Mouse (Mus musculus) intestine, embryonic 15.5 days (tissue): ENCODE results near the gene Thbs1. TPM values are rescaled to one million over a fixed set of nuclear protein-coding genes. Genes with fewer than 3 reads are reported as not detected.
A peak's percentile ranks its signal among the peaks of the same experiment; 100 is the strongest.

Experiments
- ATAC-seq: fragments of 200-750 bp; cut with Nextera tagmentation; 2 replicates; pipeline ENCODE4 v1.8.0; 2017; ENCODE audit warnings: moderate TSS enrichment, moderate library complexity
- H3K27ac ChIP-seq: fragments of 300-500 bp; sonication (generic); 2 replicates; pipeline ENCODE4 v1.5.1; 2015; ENCODE audit warnings: mild to moderate bottlenecking, inconsistent platforms
- H3K27me3 ChIP-seq: fragments of 300-500 bp; sonication (generic); replicated peaks from 2 replicates; pipeline ENCODE4 v1.6.1; 2015; ENCODE audit warnings: inconsistent platforms
- H3K36me3 ChIP-seq: fragments of 300-500 bp; sonication (generic); 2 replicates; pipeline ENCODE4 v1.6.1; 2015; ENCODE audit warnings: inconsistent platforms
- H3K4me1 ChIP-seq: fragments of 300-500 bp; sonication (generic); replicated peaks from 2 replicates; pipeline ENCODE4 v1.6.1; 2015; ENCODE audit warnings: inconsistent platforms
- H3K4me2 ChIP-seq: fragments of 300-500 bp; sonication (generic); replicated peaks from 2 replicates; pipeline ENCODE4 v1.6.1; 2015; ENCODE audit warnings: mild to moderate bottlenecking, inconsistent platforms
- H3K4me3 ChIP-seq: fragments of 300-500 bp; sonication (generic); replicated peaks from 2 replicates; pipeline ENCODE4 v1.5.1; 2015; ENCODE audit warnings: inconsistent platforms
- H3K9ac ChIP-seq: fragments of 300-500 bp; sonication (generic); 2 replicates; pipeline ENCODE4 v1.6.1; 2015; ENCODE audit warnings: inconsistent platforms
- H3K9me3 ChIP-seq: fragments of 300-500 bp; sonication (generic); 2 replicates; pipeline ENCODE4 v1.6.1; 2016; ENCODE audit warnings: inconsistent platforms
- WGBS: fragments of 180-500 bp; shearing (Covaris S2); methylation state at CpG from one replicate; pipeline ENCODE4 v1.1.7; 2015; 5-methylcytosine and 5-hydroxymethylcytosine counted together
- polyA plus RNA-seq: library from polyadenylated mRNA; unstranded; fragments of >200 nt; fragmentation: Nextera tagmentation; extraction: Ambion mirVana; gene quantifications from 2 replicates; pipeline ENCODE4 v1.2.1, GENCODE M21; 2015

Gene Thbs1
- polyA plus RNA-seq, 1 experiment from 2014 or later = 23.6 TPM

DNA sequence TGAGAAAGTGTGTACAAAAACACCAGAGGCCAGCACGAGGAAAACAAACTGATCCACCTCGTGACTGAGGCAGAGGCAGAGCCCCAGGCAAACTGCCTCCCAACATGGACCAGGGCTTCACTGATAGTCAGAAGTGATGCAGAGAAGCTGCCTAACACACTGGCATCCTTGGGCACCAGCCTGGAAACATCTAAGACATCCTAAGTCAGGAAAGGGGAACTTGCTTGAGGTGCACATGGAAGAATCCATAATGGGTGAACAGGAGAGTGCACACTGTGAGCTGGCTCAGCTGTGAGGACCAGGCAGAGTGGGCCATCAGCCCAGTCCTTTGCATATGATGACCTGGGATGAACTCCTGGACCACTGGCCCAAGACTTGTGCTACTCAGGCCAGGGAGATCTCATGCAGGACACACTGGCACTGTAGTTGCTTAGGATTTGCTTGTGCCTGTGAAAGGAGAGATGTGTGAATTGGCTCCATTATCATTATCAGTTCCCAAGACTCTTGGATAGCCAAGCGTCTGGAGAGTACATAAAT is 5.1 kb downstream of the Thbs1 start:
- no peak overlapping the region for H3K27ac ChIP-seq
- no peaks in the 10 kb centered on the region for H3K9me3 ChIP-seq
- no peaks in the 10 kb centered on the region for H3K27me3 ChIP-seq
- peaks cover 6% of the 10 kb centered on the region for H3K4me1 ChIP-seq
- H3K36me3 ChIP-seq = peaks cover 22% of the 10 kb centered on the region
- H3K4me3 ChIP-seq = no peak overlapping the region
- WGBS = 63% methylated on average over 3 of the region's 3 CpGs
- H3K4me2 ChIP-seq = no peak overlapping the region
- ATAC-seq = no peak
- no peak overlapping the region for H3K9ac ChIP-seq

DNA sequence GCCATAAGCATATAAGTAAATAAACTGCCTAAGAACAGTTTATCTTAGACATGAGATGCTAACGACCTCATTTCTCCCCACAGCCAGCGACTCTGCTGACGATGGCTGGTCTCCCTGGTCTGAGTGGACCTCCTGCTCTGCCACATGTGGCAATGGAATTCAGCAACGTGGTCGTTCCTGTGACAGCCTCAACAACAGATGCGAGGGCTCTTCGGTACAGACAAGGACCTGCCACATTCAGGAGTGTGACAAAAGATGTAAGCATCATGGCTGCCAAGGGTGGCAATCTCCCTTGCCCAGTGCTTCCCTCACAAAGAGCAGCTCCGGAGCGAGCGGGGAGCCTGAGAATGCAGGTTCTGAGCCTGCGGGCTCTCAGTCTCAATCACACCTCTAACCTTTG is 5.7 kb downstream of the Thbs1 start:
- Histone ChIP-seq H3K4me1 (peaks cover 6% of the 10 kb centered on the region), H3K4me2 (no peak overlapping the region), H3K27me3 (no peaks in the 10 kb centered on the region), H3K27ac (no peak overlapping the region), H3K4me3 (no peak overlapping the region), H3K36me3 (peaks cover 22% of the 10 kb centered on the region), H3K9me3 (no peaks in the 10 kb centered on the region), H3K9ac (no peak overlapping the region)
- 65% methylated on average over 11 of the region's 11 CpGs for WGBS
- no peak for ATAC-seq

DNA sequence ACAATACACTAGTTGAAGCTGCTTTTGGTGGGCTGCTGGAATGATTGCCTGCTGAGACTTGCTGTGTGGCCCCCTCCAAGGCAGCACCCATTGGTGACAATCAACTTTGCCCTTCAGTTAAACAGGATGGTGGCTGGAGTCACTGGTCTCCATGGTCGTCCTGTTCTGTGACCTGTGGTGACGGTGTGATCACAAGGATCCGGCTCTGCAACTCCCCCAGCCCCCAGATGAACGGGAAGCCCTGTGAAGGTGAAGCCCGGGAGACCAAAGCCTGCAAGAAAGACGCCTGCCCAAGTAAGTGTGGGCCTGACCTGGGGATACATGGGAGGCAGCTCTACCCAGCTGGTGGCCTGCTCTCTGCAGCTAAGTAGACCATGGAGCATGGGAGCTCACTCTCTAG is 6.4 kb downstream of the Thbs1 start:
- Histone ChIP-seq H3K27me3 (no peaks in the 10 kb centered on the region), H3K4me3 (no peak overlapping the region), H3K27ac (no peak overlapping the region), H3K9ac (no peak overlapping the region), H3K36me3 (peaks cover 22% of the 10 kb centered on the region), H3K4me2 (no peak overlapping the region), H3K9me3 (no peaks in the 10 kb centered on the region), H3K4me1 (peaks cover 6% of the 10 kb centered on the region)
- WGBS = 87% methylated on average over 6 of the region's 6 CpGs
- ATAC-seq = no peak

DNA sequence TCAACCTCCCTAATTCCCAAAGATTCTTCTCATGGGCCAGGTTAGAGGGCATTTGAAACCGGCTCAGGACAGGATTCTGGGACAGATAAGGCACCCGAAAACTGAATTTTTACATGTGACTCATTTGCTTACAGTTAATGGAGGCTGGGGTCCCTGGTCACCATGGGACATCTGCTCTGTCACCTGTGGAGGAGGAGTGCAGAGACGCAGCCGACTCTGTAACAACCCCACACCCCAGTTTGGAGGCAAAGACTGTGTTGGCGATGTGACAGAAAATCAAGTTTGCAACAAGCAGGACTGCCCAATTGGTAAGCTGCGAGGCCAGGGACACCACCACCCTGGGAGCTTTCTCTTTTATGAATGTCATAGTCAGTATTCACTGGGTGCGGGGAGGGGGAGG is 6.8 kb downstream of the Thbs1 start:
- 95% methylated on average over 7 of the region's 7 CpGs for WGBS

DNA sequence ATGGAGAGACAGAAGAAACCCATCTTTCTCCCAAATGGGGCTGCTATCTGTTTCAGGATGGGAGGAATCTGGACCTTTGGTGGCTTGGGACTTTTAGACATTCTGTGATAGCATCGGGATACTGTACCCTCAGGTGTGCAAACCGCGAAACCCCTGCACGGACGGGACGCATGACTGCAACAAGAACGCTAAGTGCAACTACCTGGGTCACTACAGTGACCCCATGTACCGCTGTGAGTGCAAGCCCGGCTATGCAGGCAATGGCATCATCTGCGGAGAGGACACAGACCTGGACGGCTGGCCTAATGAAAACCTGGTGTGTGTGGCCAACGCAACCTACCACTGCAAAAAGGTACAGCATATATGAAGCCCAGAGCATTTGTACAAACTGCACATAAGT is 8.0 kb downstream of the Thbs1 start:
- H3K4me1 ChIP-seq = peaks cover 6% of the 10 kb centered on the region; the same call in 1 of the 2 replicates
- ATAC-seq = no peak
- H3K4me3 ChIP-seq = no peak overlapping the region
- no peak overlapping the region for H3K27ac ChIP-seq
- WGBS = 96% methylated on average over 12 of the region's 12 CpGs
- no peak overlapping the region for H3K9ac ChIP-seq
- peaks cover 29% of the 10 kb centered on the region for H3K36me3 ChIP-seq
- no peaks in the 10 kb centered on the region for H3K27me3 ChIP-seq
- no peak overlapping the region for H3K4me2 ChIP-seq
- H3K9me3 ChIP-seq = no peaks in the 10 kb centered on the region

More for the DNA sequence above, 6.8 kb downstream of the Thbs1 start:
- H3K4me1 ChIP-seq = peaks cover 6% of the 10 kb centered on the region; the same call in 1 of the 2 replicates
- H3K9ac ChIP-seq = no peak overlapping the region
- no peaks in the 10 kb centered on the region for H3K9me3 ChIP-seq
- no peak for ATAC-seq
- H3K4me3 ChIP-seq = no peak overlapping the region
- no peaks in the 10 kb centered on the region for H3K27me3 ChIP-seq
- H3K27ac ChIP-seq = no peak overlapping the region
- no peak overlapping the region for H3K4me2 ChIP-seq
- H3K36me3 ChIP-seq = peaks cover 27% of the 10 kb centered on the region

DNA sequence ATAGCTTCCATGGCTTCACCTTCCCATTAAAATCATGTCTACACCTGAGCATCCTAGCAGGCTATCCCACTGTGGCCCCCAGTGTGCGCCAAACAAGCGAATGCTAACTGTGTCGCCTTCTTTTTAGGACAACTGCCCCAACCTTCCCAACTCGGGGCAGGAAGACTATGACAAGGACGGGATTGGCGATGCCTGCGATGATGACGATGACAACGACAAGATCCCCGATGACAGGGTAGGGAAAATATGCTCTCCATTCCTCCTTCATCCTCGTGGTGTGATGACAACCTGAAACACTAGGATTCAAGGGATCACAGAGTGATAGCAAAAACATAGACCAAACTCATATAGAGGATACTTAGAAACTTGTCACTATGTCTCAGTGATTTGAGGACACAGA is 8.4 kb downstream of the Thbs1 start:
- Histone ChIP-seq H3K4me3 (no peak overlapping the region), H3K27me3 (no peaks in the 10 kb centered on the region), H3K4me1 (peaks cover 6% of the 10 kb centered on the region; the same call in 1 of the 2 replicates), H3K36me3 (peaks cover 29% of the 10 kb centered on the region), H3K9me3 (no peaks in the 10 kb centered on the region), H3K9ac (no peak overlapping the region), H3K4me2 (no peak overlapping the region), H3K27ac (no peak overlapping the region)
- no peak for ATAC-seq
- 94% methylated on average over 11 of the region's 11 CpGs for WGBS

DNA sequence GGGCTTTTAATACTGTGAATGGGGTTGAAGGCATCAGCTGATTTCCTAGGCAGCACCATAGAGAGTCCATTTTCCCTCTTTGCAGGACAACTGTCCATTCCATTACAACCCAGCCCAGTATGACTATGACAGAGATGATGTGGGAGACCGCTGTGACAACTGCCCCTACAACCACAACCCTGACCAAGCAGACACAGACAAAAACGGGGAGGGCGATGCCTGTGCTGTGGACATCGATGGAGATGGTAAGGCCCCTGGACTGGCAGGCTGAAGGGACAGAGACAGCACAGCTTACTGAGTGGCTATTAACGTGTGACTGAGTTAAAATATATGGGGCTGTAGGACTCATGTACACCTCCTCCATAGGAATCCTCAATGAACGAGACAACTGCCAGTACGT is 9.1 kb downstream of the Thbs1 start:
- Histone ChIP-seq H3K4me3 (no peak overlapping the region), H3K27ac (no peak overlapping the region), H3K36me3 (peaks cover 29% of the 10 kb centered on the region), H3K4me2 (no peak overlapping the region), H3K9me3 (no peaks in the 10 kb centered on the region), H3K27me3 (no peaks in the 10 kb centered on the region), H3K4me1 (peaks cover 1% of the 10 kb centered on the region; the same call in 1 of the 2 replicates), H3K9ac (no peak overlapping the region)
- 91% methylated on average over 7 of the region's 7 CpGs for WGBS
- ATAC-seq = no peak

DNA sequence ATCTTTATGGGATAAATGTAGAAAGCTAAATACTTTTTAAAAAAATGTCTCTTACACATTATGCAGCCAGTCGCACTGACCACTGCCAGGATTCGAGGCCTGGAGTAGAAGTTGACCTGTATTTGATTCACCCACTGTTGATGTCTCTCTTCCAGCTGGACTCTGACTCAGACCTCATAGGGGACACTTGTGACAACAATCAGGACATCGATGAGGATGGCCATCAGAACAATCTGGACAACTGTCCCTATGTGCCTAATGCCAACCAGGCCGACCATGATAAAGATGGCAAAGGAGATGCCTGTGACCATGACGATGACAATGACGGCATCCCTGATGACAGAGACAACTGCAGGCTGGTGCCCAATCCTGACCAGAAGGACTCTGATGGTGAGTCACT is 10.6 kb downstream of the Thbs1 start:
- Histone ChIP-seq H3K4me2 (no peak overlapping the region), H3K36me3 (peaks cover 29% of the 10 kb centered on the region), H3K27me3 (no peaks in the 10 kb centered on the region), H3K9ac (no peak overlapping the region), H3K9me3 (no peaks in the 10 kb centered on the region), H3K27ac (no peak overlapping the region), H3K4me1 (no peaks in the 10 kb centered on the region), H3K4me3 (no peak overlapping the region)
- 96% methylated on average over 6 of the region's 6 CpGs for WGBS
- no peak for ATAC-seq

DNA sequence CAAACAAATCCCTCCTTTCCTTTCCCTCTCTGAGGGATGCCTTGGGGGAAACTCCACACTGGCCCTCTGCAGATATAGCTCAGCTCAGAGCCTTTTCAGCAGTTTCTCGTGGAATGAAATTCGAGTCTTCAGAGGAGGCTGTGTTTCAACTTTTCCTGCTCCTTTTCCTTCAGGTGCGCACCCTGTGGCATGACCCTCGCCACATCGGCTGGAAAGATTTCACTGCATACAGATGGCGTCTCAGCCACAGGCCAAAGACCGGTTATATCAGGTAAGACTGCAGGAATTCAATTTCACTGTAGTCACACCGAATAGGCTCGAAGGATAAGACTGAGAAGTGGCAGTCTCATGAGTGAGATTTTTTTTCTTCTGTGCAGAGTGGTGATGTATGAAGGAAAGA is 12.1 kb downstream of the Thbs1 start:
- no peak for ATAC-seq
- Histone ChIP-seq H3K27ac (no peak overlapping the region), H3K4me1 (no peaks in the 10 kb centered on the region), H3K4me3 (no peak overlapping the region), H3K27me3 (no peaks in the 10 kb centered on the region), H3K9me3 (no peaks in the 10 kb centered on the region), H3K36me3 (peaks cover 24% of the 10 kb centered on the region), H3K4me2 (no peak overlapping the region), H3K9ac (no peak overlapping the region)
- WGBS = 91% methylated on average over 9 of the region's 9 CpGs

DNA sequence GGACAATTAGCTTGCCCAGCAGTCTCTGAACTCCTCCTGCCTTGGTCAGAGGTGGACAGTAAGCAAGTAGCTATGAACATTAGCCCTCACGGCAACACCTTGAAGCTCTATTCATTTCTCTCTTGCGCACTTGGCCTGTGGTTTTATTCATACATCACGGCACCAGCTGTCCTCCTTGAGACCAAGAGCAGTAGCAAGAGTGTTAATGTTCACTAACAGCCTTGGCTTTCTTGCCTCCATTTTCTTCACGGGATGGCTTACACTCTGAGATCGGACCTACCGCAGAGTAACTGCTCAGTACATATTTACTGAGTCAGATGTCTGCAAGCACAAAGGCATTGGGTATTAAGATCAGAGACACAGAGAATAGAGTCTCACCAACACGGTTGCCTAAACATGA is 12.8 kb downstream of the Thbs1 start:
- H3K4me2 ChIP-seq = no peak overlapping the region
- no peak for ATAC-seq
- no peaks in the 10 kb centered on the region for H3K4me1 ChIP-seq
- H3K9ac ChIP-seq = no peak overlapping the region
- no peaks in the 10 kb centered on the region for H3K9me3 ChIP-seq
- peaks cover 19% of the 10 kb centered on the region for H3K36me3 ChIP-seq
- no peak overlapping the region for H3K4me3 ChIP-seq
- no peaks in the 10 kb centered on the region for H3K27me3 ChIP-seq
- 80% methylated on average over 7 of the region's 7 CpGs for whole genome bisulfite sequencing
- H3K27ac ChIP-seq = no peak overlapping the region

DNA sequence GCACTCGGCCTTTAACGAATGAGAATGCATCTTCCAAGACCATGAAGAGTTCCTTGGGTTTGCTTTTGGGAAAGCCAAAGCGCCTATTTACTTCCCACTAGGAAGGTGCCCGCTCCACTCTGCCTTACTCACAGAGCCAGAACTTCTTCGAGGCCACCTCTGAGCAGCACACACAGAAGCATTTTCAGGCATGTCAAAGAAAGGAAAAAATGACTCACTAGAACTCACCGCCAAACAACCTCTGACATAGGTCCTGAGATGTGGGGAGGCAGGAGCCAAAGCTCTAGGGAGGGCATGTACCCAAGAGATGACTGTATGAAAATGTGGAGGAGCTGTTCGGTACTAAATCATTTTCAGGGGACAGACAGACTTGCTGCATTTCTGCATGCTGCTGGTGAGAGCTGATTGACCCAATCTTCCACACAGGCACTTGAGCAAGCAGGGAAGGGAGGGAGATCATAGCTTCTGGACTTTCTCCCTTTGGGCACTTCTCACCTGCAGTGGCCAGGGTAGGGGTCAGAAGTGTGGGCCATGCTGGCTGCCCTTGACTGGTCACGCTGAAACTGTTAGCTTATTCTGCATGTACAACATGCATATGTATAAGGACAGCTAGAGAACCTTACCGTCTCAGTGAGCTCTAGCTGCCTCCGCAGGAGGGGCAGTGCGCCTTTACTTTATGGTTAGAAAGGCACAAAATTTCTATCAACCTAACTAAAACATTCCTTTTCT is 13.7 kb downstream of the Thbs1 start:
- WGBS = 78% methylated on average over 11 of the region's 11 CpGs
- peak overlapping the region; percentile 15; the same call in 1 of the 2 replicates for H3K27ac ChIP-seq
- ATAC-seq = peak; percentile 54
- peaks cover 11% of the 10 kb centered on the region for H3K36me3 ChIP-seq
- H3K4me3 ChIP-seq = no peak overlapping the region
- no peaks in the 10 kb centered on the region for H3K27me3 ChIP-seq
- no peaks in the 10 kb centered on the region for H3K4me1 ChIP-seq
- no peak overlapping the region for H3K4me2 ChIP-seq
- no peak overlapping the region for H3K9ac ChIP-seq
- H3K9me3 ChIP-seq = no peaks in the 10 kb centered on the region

DNA sequence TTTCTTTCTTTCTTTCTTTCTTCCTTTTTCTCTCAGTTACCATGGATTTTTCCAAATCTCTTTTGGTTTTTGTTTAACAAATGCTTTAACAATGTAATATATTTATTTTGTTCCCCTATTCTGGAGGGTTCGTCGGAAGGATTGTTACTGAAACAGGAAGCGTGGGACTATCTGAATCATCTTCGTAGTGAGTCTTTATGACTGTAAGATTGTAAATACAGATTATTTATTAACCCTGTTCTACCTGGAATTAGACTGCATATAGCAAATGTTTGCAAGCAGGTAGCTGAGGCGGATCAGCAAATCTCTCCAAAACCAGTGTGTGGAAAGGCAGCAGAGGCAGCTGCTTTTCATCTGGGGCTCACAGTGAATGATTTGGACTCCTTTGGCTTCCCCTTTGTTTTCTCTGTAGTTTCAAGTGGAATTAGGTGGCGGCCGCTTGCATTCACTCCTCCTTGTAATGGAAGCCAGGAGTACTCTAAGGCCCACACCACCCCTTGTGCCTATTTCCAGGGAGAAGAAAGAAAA is 14.3 kb downstream of the Thbs1 start:
- no peaks in the 10 kb centered on the region for H3K9me3 ChIP-seq
- 0 out of 2 replicates have a peak, but pooled peaks cover 7% of the 10 kb centered on the region for H3K36me3 ChIP-seq
- H3K4me2 ChIP-seq = no peak overlapping the region; the same call in 1 of the 2 replicates
- no peak overlapping the region for H3K4me3 ChIP-seq
- peak; percentile 67 for ATAC-seq
- no peak overlapping the region for H3K27ac ChIP-seq
- H3K27me3 ChIP-seq = no peaks in the 10 kb centered on the region
- H3K4me1 ChIP-seq = no peaks in the 10 kb centered on the region
- WGBS = 57% methylated on average over 7 of the region's 7 CpGs
- H3K9ac ChIP-seq = no peak overlapping the region
